Mouse (Mus musculus) heart, adult 2 months (tissue): ENCODE measurements around the gene Sh3rf1.

Experiments used
- CTCF ChIP-seq: fragments of 200-600 bp; IDR thresholded peaks from 2 replicates; pipeline ENCODE4 v1.8.1; 2022; ENCODE audit warnings: antibody characterized with exemption, mild to moderate bottlenecking, moderate library complexity
- EP300 ChIP-seq: fragments of 200-500 bp; IDR thresholded peaks from 2 replicates; pipeline ENCODE4 v1.6.1; 2011; ENCODE audit warnings: low read depth, low read length, control low read depth; ENCODE audit not compliant: insufficient read depth
- POLR2A ChIP-seq: fragments of 200-500 bp; IDR thresholded peaks from 2 replicates; pipeline ENCODE4 v1.6.1; 2011; ENCODE audit warnings: mild to moderate bottlenecking, low read depth, low read length, control low read depth; ENCODE audit not compliant: insufficient read depth

DNA sequence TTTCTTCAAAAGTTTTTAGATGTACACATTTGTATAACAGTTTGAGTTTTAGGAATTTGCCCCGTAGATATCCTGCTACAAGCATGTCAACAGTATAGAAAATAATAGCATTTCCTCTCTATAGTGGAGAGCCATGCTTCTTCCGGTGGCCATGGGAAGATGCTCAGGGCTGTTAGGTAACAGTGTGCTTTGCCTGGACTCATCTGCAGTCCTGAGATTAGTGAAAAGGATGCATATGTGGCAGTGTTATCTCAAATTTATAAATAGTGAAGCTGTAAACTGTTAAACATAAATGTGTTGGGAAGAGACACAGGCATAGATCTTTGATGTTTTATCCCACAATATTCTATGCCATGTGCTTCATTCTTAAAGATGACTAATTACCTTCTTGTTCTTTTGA, 120.8 kb downstream of the Sh3rf1 start:
- no peak for TF ChIP-seq CTCF
- TF ChIP-seq POLR2A = no peak
- TF ChIP-seq EP300 = no peak
